Mouse (Mus musculus): ENCODE results near the gene Olfr571.

Olfr571 gene

DNA sequence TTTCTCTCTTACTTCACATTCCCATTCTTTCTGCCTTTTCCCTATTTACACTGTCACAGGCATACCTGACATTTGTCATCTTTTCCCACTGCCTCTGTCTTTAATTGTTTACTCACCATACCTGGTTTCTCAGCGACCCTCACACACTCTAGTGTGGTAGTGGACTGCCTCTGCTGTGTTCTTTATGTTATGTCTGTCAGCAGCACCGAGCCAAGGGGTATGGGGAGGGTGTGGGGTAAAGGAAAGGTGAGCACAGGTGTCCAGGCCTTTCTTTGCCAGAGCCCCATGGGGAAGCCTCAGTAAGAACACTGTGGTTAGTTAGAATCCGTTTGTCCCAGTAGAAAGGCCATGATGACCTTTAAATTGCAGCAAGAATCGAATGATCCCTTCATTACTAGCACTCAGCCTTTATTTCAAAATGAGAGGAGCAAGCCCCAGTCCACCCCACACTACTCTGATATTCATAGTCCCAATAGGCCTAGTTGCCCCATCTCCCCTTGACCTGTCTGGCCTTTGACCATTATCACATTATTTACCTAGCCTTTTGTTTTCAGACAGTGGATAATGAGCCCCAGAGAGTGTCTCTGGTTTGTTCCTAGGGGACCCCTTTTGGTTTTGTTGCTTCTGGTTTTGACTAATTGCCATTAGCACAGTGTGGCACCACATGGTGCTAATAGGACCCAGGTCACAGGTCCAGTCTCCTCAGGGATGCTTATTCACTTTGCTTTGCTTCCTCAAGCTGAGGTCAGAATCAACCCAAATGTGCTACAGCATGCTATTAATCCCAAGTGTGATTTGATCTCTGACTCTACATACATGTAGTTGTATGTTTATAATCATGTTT lies at the start of gene Olfr571:
Gene Olfr571 (minus strand): TSS at position 505 of the 844 bp plus-strand sequence.
- DNase-seq (ENCODE audit: low spot score in 2 of 2) = no peak

DNA sequence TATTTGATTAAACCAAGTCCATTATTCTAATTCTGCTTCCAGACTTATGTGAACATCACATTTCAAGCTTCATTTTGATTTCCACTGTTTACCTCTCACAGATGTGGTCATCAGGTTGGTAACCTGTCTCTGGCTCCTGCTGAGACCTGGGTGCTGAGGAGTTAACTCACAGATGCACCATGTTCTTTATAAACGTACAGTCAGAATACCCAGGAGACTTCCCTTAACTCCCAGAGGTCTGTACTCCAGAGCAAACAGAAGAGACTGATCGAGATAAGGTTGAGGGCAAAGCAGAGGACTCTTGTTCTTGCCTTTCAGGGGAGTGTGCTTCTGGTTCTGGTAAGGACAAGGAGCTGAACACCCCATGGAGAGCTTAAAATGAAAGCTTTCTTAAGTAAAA lies 45.0 kb upstream of the Olfr571 start, which contains the start of gene Olfr576:
Gene Olfr576 (plus strand): TSS at position 301 of the 400 bp plus-strand sequence.
- no peak for DNase-seq (ENCODE audit: low spot score in 2 of 2)

DNA sequence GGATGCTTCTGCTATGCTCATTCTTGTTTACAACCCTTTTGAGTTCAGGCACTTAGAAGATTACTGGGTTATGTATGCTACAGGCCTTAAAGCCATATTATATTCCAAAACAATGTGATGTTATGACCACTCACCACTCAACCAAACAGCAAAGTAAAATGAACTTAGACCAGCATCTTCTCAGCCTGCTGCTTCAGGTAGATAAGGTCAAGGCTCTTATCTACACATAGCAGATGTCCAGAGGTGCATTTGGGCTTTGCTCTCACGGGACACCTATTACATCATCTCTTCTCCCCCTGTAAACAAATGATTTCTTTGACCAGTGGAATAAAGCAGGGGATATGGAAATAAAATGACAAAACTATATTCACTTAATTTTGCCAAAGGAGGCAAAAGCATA lies 41.3 kb upstream of the Olfr571 start, which contains the start of gene Olfr575:
Gene Olfr575 (minus strand): TSS at position 183 of the 400 bp plus-strand sequence.
- no peak for DNase-seq (ENCODE audit: low spot score in 2 of 2)

DNA sequence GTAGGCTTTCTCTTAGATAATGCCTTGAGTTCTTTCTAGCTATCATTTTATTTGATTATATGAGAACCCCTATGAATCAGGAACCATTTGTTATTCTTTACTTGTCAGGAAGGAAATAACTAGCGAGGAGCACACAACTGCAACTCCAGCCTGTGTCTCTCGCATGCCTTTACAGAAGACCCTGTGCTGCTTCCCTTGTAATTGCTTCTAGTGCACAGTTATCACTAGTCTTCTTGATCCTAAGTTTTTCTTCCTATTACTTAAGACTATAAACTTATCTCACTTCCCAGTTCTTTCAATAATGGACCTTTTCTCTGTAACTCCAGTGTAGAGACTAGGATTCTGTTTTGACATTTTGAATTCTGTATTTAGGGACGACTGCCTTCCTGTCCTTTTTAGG lies 40.8 kb upstream of the Olfr571 start:
- DNase-seq (ENCODE audit: low spot score in 2 of 2) = no peak

DNA sequence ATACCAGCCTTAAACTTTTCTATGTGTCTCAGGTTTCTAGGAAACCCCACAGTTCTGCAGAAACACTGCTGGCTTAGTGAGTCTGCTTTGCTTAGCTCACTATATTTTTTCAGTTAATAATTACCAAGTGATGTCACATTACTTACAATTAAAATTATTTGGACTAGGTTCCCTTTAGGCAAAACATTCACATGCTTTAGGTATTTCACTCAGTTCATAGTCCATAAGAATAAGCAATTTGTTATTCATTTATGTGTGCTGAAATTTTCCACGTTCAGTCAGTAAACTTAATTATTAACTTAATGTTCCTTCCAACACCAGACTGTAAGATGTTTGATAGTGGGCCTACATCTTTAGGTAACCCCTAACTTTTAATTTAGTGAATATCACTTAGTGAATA lies 33.4 kb upstream of the Olfr571 start:
- DNase-seq (ENCODE audit: low spot score in 2 of 2) = no peak

DNA sequence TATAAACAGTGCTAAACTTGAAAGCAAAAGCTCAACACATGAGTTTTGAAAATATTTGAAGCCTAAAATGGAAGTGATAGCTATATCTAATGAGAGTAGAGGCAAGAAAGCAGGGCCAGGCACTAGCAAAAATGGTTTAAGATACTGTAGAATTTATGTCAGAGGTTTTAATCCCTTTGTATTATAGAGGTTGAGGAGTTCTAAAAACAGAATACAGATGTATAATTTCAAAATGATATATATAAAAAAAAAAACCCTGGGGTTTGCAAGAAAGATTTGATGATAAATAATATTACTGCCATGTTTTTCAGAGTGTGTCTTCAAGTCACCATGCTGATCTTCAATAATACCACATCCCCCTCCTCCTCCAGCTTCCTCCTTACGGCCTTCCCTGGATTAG lies 30.8 kb upstream of the Olfr571 start, which contains the start of gene Olfr574:
Gene Olfr574 (plus strand): TSS at position 301 of the 400 bp plus-strand sequence.
- no peak for DNase-seq (ENCODE audit: low spot score in 2 of 2)

DNA sequence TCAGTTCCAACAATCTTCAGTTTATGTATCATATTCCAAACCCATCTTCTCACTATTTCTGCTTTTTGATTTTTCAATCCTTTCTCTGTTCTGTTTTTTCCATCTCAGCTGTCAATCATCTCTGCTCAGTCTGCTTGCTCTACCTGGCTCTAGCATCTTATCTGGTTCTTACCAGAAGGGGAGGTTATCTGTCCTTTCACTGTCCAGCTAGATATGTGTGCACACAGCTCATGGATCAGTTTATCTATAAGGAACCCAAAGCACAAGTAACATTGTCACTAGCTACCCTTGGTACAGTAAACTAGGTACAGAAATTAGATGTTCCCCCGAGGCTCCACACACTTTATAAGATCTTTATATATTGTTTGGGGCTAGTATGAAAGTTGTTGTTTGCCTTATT lies 26.1 kb upstream of the Olfr571 start:
- no peak for DNase-seq (ENCODE audit: low spot score in 2 of 2)

DNA sequence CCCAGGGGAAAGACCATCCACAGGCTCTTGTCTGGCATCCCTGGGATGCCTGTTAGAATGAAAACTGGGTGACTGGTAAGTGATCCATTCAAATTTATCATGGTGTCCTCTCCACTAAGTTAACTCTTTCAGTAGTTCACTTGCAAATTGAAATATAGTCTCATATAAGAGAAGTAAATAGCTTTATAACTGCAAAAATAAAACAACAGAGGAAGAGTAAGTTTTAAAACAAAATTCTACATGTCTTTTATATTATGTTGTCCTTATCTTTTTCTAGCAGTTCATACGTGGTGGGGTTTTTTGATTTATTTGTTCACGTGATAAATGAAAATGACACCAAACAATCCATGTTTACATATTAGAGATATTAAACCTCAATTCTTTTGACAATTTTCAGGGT lies 25.1 kb upstream of the Olfr571 start, which contains the start of gene Olfr573-ps1:
Gene Olfr573-ps1 (minus strand): TSS at position 101 of the 400 bp plus-strand sequence.
- DNase-seq (ENCODE audit: low spot score in 2 of 2) = no peak

DNA sequence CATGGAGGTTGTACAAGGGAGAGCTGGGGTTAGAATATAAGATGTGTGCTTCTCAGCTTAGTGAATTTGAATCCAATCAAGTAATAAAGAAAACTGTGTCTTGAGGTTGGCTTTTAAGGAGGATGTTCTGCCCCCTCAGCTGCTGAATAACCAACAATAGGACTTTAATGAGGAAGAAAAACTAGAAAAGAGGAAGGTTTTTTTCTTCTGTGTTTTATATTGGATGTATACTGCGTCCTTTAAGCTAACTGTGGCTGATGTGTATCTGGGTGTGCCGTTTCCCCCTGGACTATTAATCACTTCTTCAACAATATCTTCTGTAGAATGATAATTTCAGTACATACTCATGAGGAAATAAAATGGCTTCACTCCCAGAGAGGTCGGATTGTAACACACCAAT lies 9.8 kb upstream of the Olfr571 start:
- DNase-seq (ENCODE audit: low spot score in 2 of 2) = no peak

DNA sequence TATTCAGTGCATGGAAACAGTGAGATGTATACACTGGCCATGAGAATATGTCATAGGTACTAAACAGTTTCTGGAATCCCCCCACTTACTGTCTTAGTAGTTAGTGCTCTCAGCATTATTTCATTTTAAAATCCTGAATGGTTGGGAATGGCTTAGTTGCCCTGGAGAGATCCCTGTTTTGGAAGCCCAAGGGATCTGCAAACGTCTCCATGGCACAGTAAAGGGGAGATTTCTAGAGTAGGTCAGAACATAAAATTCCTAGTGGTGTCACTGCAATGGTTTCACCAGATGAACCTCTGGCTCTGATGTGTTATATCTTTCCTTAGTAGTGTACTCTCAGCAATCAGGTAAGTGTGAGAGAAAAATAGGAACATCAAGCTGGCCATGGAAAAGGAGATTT lies 6.8 kb upstream of the Olfr571 start, which contains the start of gene Olfr572:
Gene Olfr572 (plus strand): TSS at position 301 of the 400 bp plus-strand sequence.
- DNase-seq (ENCODE audit: low spot score in 2 of 2) = no peak

DNA sequence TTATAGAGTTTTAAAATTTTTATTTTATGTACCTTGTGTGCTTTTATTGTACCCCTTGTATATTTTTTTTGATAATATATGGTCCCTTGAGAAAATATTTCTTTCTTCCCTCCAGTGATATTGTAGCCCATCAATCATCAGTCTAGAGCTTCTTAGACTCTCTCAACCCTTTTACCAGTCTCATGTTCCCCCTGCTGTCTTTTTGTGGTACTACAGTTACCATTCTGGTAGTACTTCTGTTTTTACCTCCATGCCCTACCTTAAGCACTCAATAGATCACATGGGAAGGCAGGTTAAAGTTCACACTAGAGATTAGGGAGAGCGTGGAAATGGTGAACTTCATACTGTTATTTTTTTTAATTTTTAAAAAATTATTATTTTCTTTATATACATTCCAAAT lies 2.3 kb upstream of the Olfr571 start:
- no peak for DNase-seq (ENCODE audit: low spot score in 2 of 2)

DNA sequence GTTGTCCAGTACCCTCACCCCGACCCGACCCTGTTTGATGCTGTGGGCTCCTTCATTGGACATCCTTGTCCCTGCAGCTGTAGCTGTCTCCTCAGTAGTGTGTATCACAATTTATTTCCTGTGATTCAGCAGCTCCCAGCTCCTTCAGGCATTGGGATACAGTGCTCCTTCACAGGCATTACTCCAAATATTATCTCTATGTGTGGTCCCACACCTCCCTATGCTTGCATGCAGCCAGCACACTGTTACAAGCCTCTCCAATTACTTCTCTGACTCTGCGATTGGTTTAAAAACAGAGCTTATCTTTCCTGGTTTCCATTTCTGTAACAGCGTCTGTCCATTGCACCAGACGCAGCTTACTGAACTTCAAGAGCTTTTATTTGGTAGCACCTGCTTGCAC lies 931 bp downstream of the Olfr571 start:
- no peak for DNase-seq (ENCODE audit: low spot score in 2 of 2)

DNA sequence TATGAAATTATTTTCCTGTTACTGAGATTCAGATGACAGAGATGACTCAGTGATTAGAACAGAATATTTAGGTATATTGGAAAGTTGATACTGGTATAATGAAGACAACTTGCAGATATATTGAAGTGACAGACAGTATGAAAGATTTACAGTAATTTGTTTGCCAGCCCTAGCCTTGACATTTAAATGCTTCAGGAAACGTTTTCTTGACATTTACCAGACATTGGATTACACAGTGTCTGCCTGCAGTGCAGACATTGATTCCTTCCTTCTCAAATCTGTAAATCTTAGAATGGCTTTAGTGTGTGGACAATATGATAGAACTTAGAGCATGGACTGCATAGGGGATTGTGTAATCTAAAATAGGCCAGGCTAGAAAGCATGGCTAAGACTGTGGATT lies 2.1 kb downstream of the Olfr571 start:
- DNase-seq (ENCODE audit: low spot score in 2 of 2) = no peak

DNA sequence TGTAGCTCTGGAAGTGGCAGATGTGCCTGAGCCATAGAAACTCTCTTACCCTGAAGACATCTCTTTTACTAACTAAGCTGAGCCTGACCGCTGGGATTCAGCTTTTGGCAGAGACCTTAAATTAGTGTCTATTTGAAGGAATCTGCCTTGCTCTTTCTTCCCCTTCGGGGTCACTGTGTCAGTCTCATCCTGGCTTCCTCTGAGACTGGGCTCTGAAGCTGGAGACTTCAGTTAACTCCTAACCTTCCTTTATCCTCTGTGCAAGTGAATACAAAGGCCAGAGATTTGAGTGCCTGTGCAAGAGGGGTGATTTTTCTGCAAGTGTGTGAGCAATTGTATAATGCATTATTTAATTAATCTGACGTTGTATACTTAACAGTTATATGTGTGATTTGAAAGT lies 26.6 kb downstream of the Olfr571 start, which contains the start of gene Olfr569:
Gene Olfr569 (minus strand): TSS at position 101 of the 400 bp plus-strand sequence.
- DNase-seq (ENCODE audit: low spot score in 2 of 2) = no peak

DNA sequence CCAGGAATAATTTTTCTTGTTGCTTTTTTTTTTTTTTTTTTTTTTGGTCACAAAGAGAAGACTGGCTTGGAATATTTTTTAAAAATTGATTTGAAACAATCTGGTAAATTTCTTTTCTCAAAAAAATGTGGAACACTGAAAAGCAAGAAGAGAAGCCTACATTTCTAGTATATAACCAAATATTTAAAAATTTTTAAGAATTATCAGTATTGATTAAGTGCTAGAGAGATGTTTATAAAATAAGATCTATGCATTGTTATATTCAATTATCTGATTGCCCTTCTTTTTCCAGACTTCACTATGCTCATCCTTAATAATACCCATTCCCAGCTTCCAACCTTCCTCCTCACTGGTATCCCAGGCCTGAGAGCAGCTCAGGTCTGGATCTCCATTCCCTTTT lies 40.5 kb downstream of the Olfr571 start, which contains the start of gene Olfr568:
Gene Olfr568 (plus strand): TSS at position 301 of the 400 bp plus-strand sequence.
- no peak for DNase-seq (ENCODE audit: low spot score in 2 of 2)

DNA sequence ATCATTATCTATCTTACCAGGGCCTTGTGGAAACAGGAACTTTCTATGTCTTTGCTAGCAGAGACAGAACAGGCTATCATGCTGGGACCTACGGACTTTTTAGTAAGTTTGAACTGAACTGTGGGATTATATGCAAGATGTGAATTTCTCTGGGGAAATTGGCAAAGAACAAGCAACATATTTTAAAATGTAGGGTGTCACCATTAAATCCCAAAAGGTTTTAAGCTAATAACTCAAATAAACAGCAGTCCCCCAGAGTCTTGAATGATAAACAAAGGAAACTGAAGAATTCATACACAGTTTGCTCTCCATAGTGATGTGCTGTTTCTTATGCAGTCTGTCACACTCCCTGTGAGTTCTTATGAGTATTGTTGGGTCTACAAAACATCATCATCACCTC lies 58.7 kb downstream of the Olfr571 start, which contains the start of gene Olfr566:
Gene Olfr566 (minus strand): TSS at position 101 of the 400 bp plus-strand sequence.
- DNase-seq (ENCODE audit: low spot score in 2 of 2) = no peak

DNA sequence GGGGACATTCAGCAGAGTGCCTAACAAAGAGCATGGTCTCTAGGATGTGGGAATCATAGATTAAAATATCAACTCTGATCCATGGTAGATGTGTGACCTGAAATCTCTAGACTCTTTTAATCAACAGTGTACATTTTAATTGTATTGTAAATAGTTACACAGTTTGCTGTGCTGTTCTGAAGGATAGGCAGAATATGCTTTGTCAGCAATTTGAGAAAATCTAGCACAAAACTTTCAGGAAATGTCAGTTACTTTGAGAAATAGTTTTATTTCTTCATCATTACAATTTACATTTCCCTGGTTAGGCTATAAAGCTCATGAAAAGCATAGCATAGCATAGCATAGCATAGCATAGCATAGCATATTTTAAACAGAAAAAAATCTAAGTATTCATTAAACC lies 61.5 kb downstream of the Olfr571 start:
- no peak for DNase-seq (ENCODE audit: low spot score in 2 of 2)
